Comparison of ENCODE assay signal across 12 mouse cellular contexts in the genomic region with DNA sequence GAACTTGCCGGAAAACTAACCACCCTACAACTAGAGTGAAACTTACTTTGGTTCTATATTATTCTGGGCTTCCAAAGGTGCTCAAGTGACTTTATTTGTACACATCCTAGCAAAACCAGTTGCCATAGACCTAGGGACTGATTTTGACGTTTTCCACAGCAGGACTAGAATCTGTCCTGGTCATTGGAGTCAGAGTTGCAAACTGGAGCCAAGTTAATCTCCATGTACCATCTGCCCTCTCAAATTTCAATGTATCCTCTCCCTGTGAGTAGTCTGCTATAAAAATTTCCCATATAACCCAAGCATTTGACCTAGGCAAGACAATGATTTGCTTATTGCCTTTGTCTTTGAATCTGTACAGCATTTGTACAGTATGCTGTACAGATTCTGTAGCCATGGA.
"Had no signal": no experiment of that assay in that cellular context is flagged by ENCODE, and none has a peak within 500 bp of the region (broad histone marks: within the 10 kb centered on the region; RNA-seq: fewer than 3 reads in every experiment).

No protein-coding gene starts in this region.

- DNase-seq: kidney, postnatal 25 days; layer of hippocampus, adult 9-11 months; layer of hippocampus, postnatal 36 days; liver, embryonic 13.5 days; lung, adult 2 months; lung, postnatal 14 days; lung, postnatal 4 days; midbrain, embryonic 14.5 days; retina, postnatal 1 day; right cerebral cortex, postnatal 25 days; spleen, adult 18-20 months; thymus, postnatal 25 days had no signal
